Mouse (Mus musculus) testis, adult 2 months (tissue): ENCODE measurements around the gene Dnaaf1.

ENCODE experiments used
- CTCF ChIP-seq: fragments of 200-500 bp; IDR thresholded peaks from 2 replicates; pipeline ENCODE4 v1.5.1; 2012; ENCODE audit warnings: low read depth, mild to moderate bottlenecking, inconsistent platforms, low read length, moderate library complexity; ENCODE audit not compliant: control insufficient read depth, insufficient read depth, insufficient replicate concordance
- POLR2A ChIP-seq: fragments of 200-500 bp; IDR thresholded peaks from 2 replicates; pipeline ENCODE4 v1.6.1; 2012; ENCODE audit warnings: low read depth, mild to moderate bottlenecking, inconsistent platforms, low read length, moderate library complexity; ENCODE audit not compliant: control insufficient read depth

DNA sequence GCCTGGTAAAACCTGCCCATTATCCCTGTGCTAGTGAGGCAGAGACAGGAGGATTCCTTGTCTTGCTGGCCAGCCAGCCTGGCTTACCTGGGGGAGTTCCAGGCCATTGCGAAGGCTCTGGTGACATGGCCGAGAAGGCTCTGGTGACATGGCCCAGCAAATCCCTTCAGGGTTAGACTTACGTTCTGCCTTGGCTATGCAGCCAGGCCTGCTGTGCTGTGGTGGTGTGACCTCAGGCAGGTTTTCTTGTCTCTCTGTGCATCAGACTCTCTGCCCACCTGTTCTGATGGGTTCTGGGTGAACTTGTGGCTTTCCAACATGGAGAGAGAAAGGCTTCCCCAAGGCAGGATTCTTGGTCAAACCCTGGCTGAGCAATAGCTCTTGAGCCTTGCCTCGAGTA is 62.3 kb downstream of the Dnaaf1 start:
- TF ChIP-seq CTCF (no peak), POLR2A (no peak)
